Comparison of ENCODE assay signal across 13 mouse cellular contexts in genomic region chr12:108264918-108265317, GRCm38 (mm10). TPM values are rescaled to one million over a fixed set of nuclear protein-coding genes. Genes with fewer than 3 reads are reported as not detected.
DNase-seq lines count a peak whose midpoint lies in the region; ATAC-seq and TF ChIP-seq lines count a peak whose summit lies in the region.
"Had no signal": no experiment of that assay in that cellular context is flagged by ENCODE, and none has a peak within 500 bp of the region (broad histone marks: within the 10 kb centered on the region; RNA-seq: fewer than 3 reads in every experiment).

No protein-coding gene starts in this region.

- H3K4me2 ChIP-seq in heart, embryonic 13.5 days: no peak overlapping the region
- peak overlapping the region; percentile 9; the same call in 1 of the 2 replicates for H3K4me2 ChIP-seq in hindbrain, embryonic 13.5 days
- H3K4me2 ChIP-seq in liver, postnatal 0 days (ENCODE audit: low read depth, low read length): no peak overlapping the region

- H3K27ac ChIP-seq in heart, embryonic 13.5 days (replicated peaks): no peak overlapping the region
- H3K27ac ChIP-seq in embryonic facial prominence, embryonic 10.5 days (replicated peaks): peak overlapping the region; percentile 69
- peak overlapping the region; percentile 94 for H3K27ac ChIP-seq in hindbrain, embryonic 13.5 days
- 0 out of 2 replicates have a peak overlapping the region, but pooled peaks have one; percentile 29 for H3K27ac ChIP-seq in liver, postnatal 0 days (ENCODE audit: low read depth)
- H3K27ac ChIP-seq in left cerebral cortex, adult 2 months: no peak overlapping the region

- no peak overlapping the region for H3K4me3 ChIP-seq in heart, embryonic 13.5 days
- no peak overlapping the region for H3K4me3 ChIP-seq in embryonic facial prominence, embryonic 10.5 days
- no peak overlapping the region for H3K4me3 ChIP-seq in hindbrain, embryonic 13.5 days
- H3K4me3 ChIP-seq in liver, postnatal 0 days (ENCODE audit: low read depth, low read length): no peak overlapping the region
- H3K4me3 ChIP-seq in left cerebral cortex, adult 2 months: no peak overlapping the region
- H3K4me3 ChIP-seq: heart, embryonic 15.5 days had no signal

- 63% methylated on average over 7 of the region's 7 CpGs for WGBS in heart, embryonic 13.5 days
- WGBS in embryonic facial prominence, embryonic 10.5 days: 68% methylated on average over 7 of the region's 7 CpGs
- WGBS in hindbrain, embryonic 13.5 days: 68% methylated on average over 7 of the region's 7 CpGs
- 45% methylated on average over 7 of the region's 7 CpGs for WGBS in liver, postnatal 0 days (ENCODE audit: insufficient replicate concordance)

- no peak for TF ChIP-seq EP300 in liver, postnatal 0 days (IDR thresholded peaks at IDR 0.05; ENCODE audit: low read depth)

- peak overlapping the region; percentile 65; the same call in 1 of the 2 replicates for H3K9ac ChIP-seq in heart, embryonic 13.5 days
- peak overlapping the region; percentile 77; the same call in 1 of the 2 replicates for H3K9ac ChIP-seq in hindbrain, embryonic 13.5 days
- no peak overlapping the region for H3K9ac ChIP-seq in liver, postnatal 0 days (replicated peaks)
- H3K9ac ChIP-seq: heart, embryonic 15.5 days had no signal

- no peaks in the 10 kb centered on the region for H3K27me3 ChIP-seq in heart, embryonic 13.5 days (replicated peaks)
- no peaks in the 10 kb centered on the region for H3K27me3 ChIP-seq in embryonic facial prominence, embryonic 10.5 days (replicated peaks; ENCODE audit: low read depth, poor library complexity, severe bottlenecking)
- H3K27me3 ChIP-seq in hindbrain, embryonic 13.5 days: no peaks in the 10 kb centered on the region
- H3K27me3 ChIP-seq in liver, postnatal 0 days (ENCODE audit: insufficient read depth, low read length): no peaks in the 10 kb centered on the region
- H3K27me3 ChIP-seq: heart, embryonic 15.5 days had no signal

- no peaks in the 10 kb centered on the region for H3K9me3 ChIP-seq in heart, embryonic 13.5 days
- H3K9me3 ChIP-seq in embryonic facial prominence, embryonic 10.5 days: no peaks in the 10 kb centered on the region
- H3K9me3 ChIP-seq in hindbrain, embryonic 13.5 days: no peaks in the 10 kb centered on the region
- no peaks in the 10 kb centered on the region for H3K9me3 ChIP-seq in liver, postnatal 0 days (ENCODE audit: low read length)
- H3K9me3 ChIP-seq: heart, embryonic 15.5 days had no signal

- ATAC-seq in heart, embryonic 13.5 days (ENCODE audit: extremely low read depth, insufficient number of reproducible peaks, low FRiP score, low TSS enrichment): no peak
- ATAC-seq in hindbrain, embryonic 13.5 days (ENCODE audit: low FRiP score): no peak
- ATAC-seq in liver, postnatal 0 days: peak; percentile 78
- ATAC-seq: CD4-positive, CD25-positive, alpha-beta regulatory T cell, adult 4 months had no signal

- no peak for TF ChIP-seq CTCF in liver, postnatal 0 days (IDR thresholded peaks at IDR 0.05; ENCODE audit: low read depth)
- TF ChIP-seq CTCF in left cerebral cortex, adult 2 months (IDR thresholded peaks at IDR 0.05): no peak

- H3K4me1 ChIP-seq in heart, embryonic 13.5 days: peaks cover 88% of the 10 kb centered on the region
- peaks cover 88% of the 10 kb centered on the region for H3K4me1 ChIP-seq in embryonic facial prominence, embryonic 10.5 days
- peaks cover 95% of the 10 kb centered on the region for H3K4me1 ChIP-seq in hindbrain, embryonic 13.5 days (replicated peaks)
- H3K4me1 ChIP-seq in liver, postnatal 0 days (ENCODE audit: insufficient read depth): peaks cover 19% of the 10 kb centered on the region

- no peaks in the 10 kb centered on the region for H3K36me3 ChIP-seq in heart, embryonic 13.5 days
- H3K36me3 ChIP-seq in embryonic facial prominence, embryonic 10.5 days (replicated peaks): peaks cover 22% of the 10 kb centered on the region
- no peaks in the 10 kb centered on the region for H3K36me3 ChIP-seq in hindbrain, embryonic 13.5 days
- H3K36me3 ChIP-seq in liver, postnatal 0 days (replicated peaks; ENCODE audit: insufficient read depth, low read length): no peaks in the 10 kb centered on the region
- H3K36me3 ChIP-seq: heart, embryonic 15.5 days had no signal

- no peak for DNase-seq in heart, postnatal 36 days
- DNase-seq in embryonic facial prominence, embryonic 10.5 days (ENCODE audit: low spot score): no peak
- DNase-seq in liver, postnatal 0 days: peak; percentile 33
- DNase-seq in left cerebral cortex, adult 2 months (ENCODE audit: extremely low spot score in 1 of 2, low spot score in 2 of 2): no peak
- DNase-seq in left cerebral cortex, adult 9 months (ENCODE audit: low spot score in 2 of 2): no peak
- no peak for DNase-seq in cerebellum, postnatal 4 days (ENCODE audit: low spot score in 2 of 2)
- DNase-seq: adrenal gland, postnatal 14 days; kidney, adult 2 months; lung, embryonic 14.5 days had no signal

- intact Hi-C loops in heart, postnatal 36 days (cut with DNase I): no loop called here
- intact Hi-C loops in left cerebral cortex, adult 2 months (cut with DNase I): no loop called here

RNA-seq across cellular contexts. Expression of gene Ccdc85c, which starts 10.3 kb away (rescaled TPM):
- 4.9 and 5.8 TPM in 2 replicates for polyA plus RNA-seq in heart, embryonic 13.5 days (2015; fragmentation: Nextera tagmentation; extraction: Ambion mirVana)
- 10 to 100 TPM; 33.6 to 38.9 TPM for total RNA-seq in heart, postnatal 36 days (2021)
- polyA plus RNA-seq in embryonic facial prominence, embryonic 10.5 days (2016; fragmentation: Nextera tagmentation; extraction: Ambion mirVana): 11.4 and 12.1 TPM in 2 replicates
- 17.3 and 17.7 TPM in 2 replicates for polyA plus RNA-seq in hindbrain, embryonic 13.5 days (2015; fragmentation: Nextera tagmentation; extraction: Ambion mirVana)
- polyA plus RNA-seq in liver, postnatal 0 days (2015; fragmentation: Nextera tagmentation; extraction: Ambion mirVana): 1.5 TPM in 2 replicates
- 10 to 100 TPM; 73.7 to 79.3 TPM for total RNA-seq in left cerebral cortex, adult 2 months (2021)

RNA-seq across cellular contexts. Expression of gene Hhipl1, which starts 41.2 kb away (rescaled TPM):
- 0.71 and 1.1 TPM in 2 replicates for polyA plus RNA-seq in heart, embryonic 13.5 days (2015; fragmentation: Nextera tagmentation; extraction: Ambion mirVana)
- 1 to 10 TPM in 1 of 2 experiments, under 1 TPM in 1; 0.94 to 1.6 TPM for total RNA-seq in heart, postnatal 36 days (2021)
- 0.72 and 0.99 TPM in 2 replicates for polyA plus RNA-seq in embryonic facial prominence, embryonic 10.5 days (2016; fragmentation: Nextera tagmentation; extraction: Ambion mirVana)
- 1.5 and 1.6 TPM in 2 replicates for polyA plus RNA-seq in hindbrain, embryonic 13.5 days (2015; fragmentation: Nextera tagmentation; extraction: Ambion mirVana)
- polyA plus RNA-seq in liver, postnatal 0 days (2015; fragmentation: Nextera tagmentation; extraction: Ambion mirVana): 0.02 TPM in 1 of 2 replicates, not detected in the other
- 1 to 10 TPM; 7.1 to 7.4 TPM for total RNA-seq in left cerebral cortex, adult 2 months (2021)
- polyA plus RNA-seq: CD4-positive, CD25-positive, alpha-beta regulatory T cell, adult 4 months had no signal

Comparison
In these comparisons a context has a peak if more than half of its experiments do, and no peak if none do; other contexts are left out.
1. H3K27ac ChIP-seq: peak in embryonic facial prominence, embryonic 10.5 days (single experiment), hindbrain, embryonic 13.5 days (single experiment) and liver, postnatal 0 days (single experiment); none in heart, embryonic 13.5 days (single experiment) and left cerebral cortex, adult 2 months (single experiment).